Mouse (Mus musculus): ENCODE results near the gene Grsf1. TPM values are rescaled to one million over a fixed set of nuclear protein-coding genes. Genes with fewer than 3 reads are reported as not detected.

The Grsf1 gene
- polyA plus RNA-seq, 1 experiment from 2014 or later: 64.6 TPM

GRCm38 (mm10) chr5:88649250-88650173 lies 26.5 kb downstream of the Grsf1 start:
- no peak for ATAC-seq (ENCODE audit: low read depth)
- Histone ChIP-seq H3K27me3 (replicated peaks; ENCODE audit: control insufficient read depth, insufficient read depth, low read length) (no peaks in the 10 kb centered on the region), H3K27ac (replicated peaks; ENCODE audit: low read depth, low read length) (no peak overlapping the region), H3K4me1 (ENCODE audit: control insufficient read depth, insufficient read depth, low read length) (no peaks in the 10 kb centered on the region), H3K9ac (ENCODE audit: low read depth, low read length) (no peak overlapping the region), H3K4me2 (ENCODE audit: low read depth, low read length) (no peak overlapping the region), H3K36me3 (ENCODE audit: control insufficient read depth, insufficient read depth, low read length) (peaks cover 80% of the 10 kb centered on the region), H3K9me3 (ENCODE audit: control insufficient read depth, low read length) (no peaks in the 10 kb centered on the region), H3K4me3 (ENCODE audit: low read depth, low read length) (no peak overlapping the region)
- DNase-seq (ENCODE audit: low spot score): no peak
- 92% methylated on average over 17 of the region's 17 CpGs for WGBS

GRCm38 (mm10) chr5:88645405-88645804 lies 30.6 kb downstream of the Grsf1 start:
- Histone ChIP-seq H3K9ac (ENCODE audit: low read depth, low read length) (no peak overlapping the region), H3K9me3 (ENCODE audit: control insufficient read depth, low read length) (no peaks in the 10 kb centered on the region), H3K36me3 (ENCODE audit: control insufficient read depth, insufficient read depth, low read length) (peaks cover 81% of the 10 kb centered on the region), H3K27ac (replicated peaks; ENCODE audit: low read depth, low read length) (no peak overlapping the region), H3K4me3 (ENCODE audit: low read depth, low read length) (no peak overlapping the region), H3K27me3 (replicated peaks; ENCODE audit: control insufficient read depth, insufficient read depth, low read length) (no peaks in the 10 kb centered on the region), H3K4me1 (ENCODE audit: control insufficient read depth, insufficient read depth, low read length) (no peaks in the 10 kb centered on the region), H3K4me2 (ENCODE audit: low read depth, low read length) (no peak overlapping the region)
- no peak for DNase-seq (ENCODE audit: low spot score)
- no peak for ATAC-seq (ENCODE audit: low read depth)
- 75% methylated on average over 5 of the region's 5 CpGs for WGBS

GRCm38 (mm10) chr5:88644901-88645300 lies 31.1 kb downstream of the Grsf1 start:
- no peak for DNase-seq (ENCODE audit: low spot score)
- no peak overlapping the region for H3K27ac ChIP-seq (replicated peaks; ENCODE audit: low read depth, low read length)
- WGBS: 78% methylated on average over 2 of the region's 2 CpGs
- ATAC-seq (ENCODE audit: low read depth): no peak
- no peaks in the 10 kb centered on the region for H3K27me3 ChIP-seq (replicated peaks; ENCODE audit: control insufficient read depth, insufficient read depth, low read length)
- peaks cover 78% of the 10 kb centered on the region for H3K36me3 ChIP-seq (ENCODE audit: control insufficient read depth, insufficient read depth, low read length)
- H3K4me1 ChIP-seq (ENCODE audit: control insufficient read depth, insufficient read depth, low read length): no peaks in the 10 kb centered on the region
- H3K4me3 ChIP-seq (ENCODE audit: low read depth, low read length): no peak overlapping the region
- H3K4me2 ChIP-seq (ENCODE audit: low read depth, low read length): no peak overlapping the region
- H3K9me3 ChIP-seq (ENCODE audit: control insufficient read depth, low read length): no peaks in the 10 kb centered on the region
- no peak overlapping the region for H3K9ac ChIP-seq (ENCODE audit: low read depth, low read length)

- WGBS: 86% methylated on average over 9 of the region's 9 CpGs
- Histone ChIP-seq H3K27ac (replicated peaks; ENCODE audit: low read depth, low read length) (no peak overlapping the region), H3K4me1 (ENCODE audit: control insufficient read depth, insufficient read depth, low read length) (no peaks in the 10 kb centered on the region), H3K9me3 (ENCODE audit: control insufficient read depth, low read length) (no peaks in the 10 kb centered on the region), H3K4me3 (ENCODE audit: low read depth, low read length) (no peak overlapping the region), H3K4me2 (ENCODE audit: low read depth, low read length) (no peak overlapping the region), H3K9ac (ENCODE audit: low read depth, low read length) (no peak overlapping the region), H3K36me3 (ENCODE audit: control insufficient read depth, insufficient read depth, low read length) (peaks cover 71% of the 10 kb centered on the region), H3K27me3 (replicated peaks; ENCODE audit: control insufficient read depth, insufficient read depth, low read length) (no peaks in the 10 kb centered on the region)
- ATAC-seq (ENCODE audit: low read depth): no peak
- DNase-seq (ENCODE audit: low spot score): no peak
Observed at GRCm38 (mm10) chr5:88643491-88643890, 32.5 kb downstream of the Grsf1 start.

GRCm38 (mm10) chr5:88642786-88643185 lies 33.2 kb downstream of the Grsf1 start:
- no peaks in the 10 kb centered on the region for H3K4me1 ChIP-seq (ENCODE audit: control insufficient read depth, insufficient read depth, low read length)
- H3K9me3 ChIP-seq (ENCODE audit: control insufficient read depth, low read length): no peaks in the 10 kb centered on the region
- no peak overlapping the region for H3K4me3 ChIP-seq (ENCODE audit: low read depth, low read length)
- WGBS: 84% methylated on average over 9 of the region's 9 CpGs
- H3K4me2 ChIP-seq (ENCODE audit: low read depth, low read length): no peak overlapping the region
- no peak for DNase-seq (ENCODE audit: low spot score)
- no peak overlapping the region for H3K27ac ChIP-seq (replicated peaks; ENCODE audit: low read depth, low read length)
- H3K27me3 ChIP-seq (replicated peaks; ENCODE audit: control insufficient read depth, insufficient read depth, low read length): no peaks in the 10 kb centered on the region
- no peak overlapping the region for H3K9ac ChIP-seq (ENCODE audit: low read depth, low read length)
- H3K36me3 ChIP-seq (ENCODE audit: control insufficient read depth, insufficient read depth, low read length): peaks cover 69% of the 10 kb centered on the region
- no peak for ATAC-seq (ENCODE audit: low read depth)

- no peak for DNase-seq (ENCODE audit: low spot score)
- H3K4me3 ChIP-seq (ENCODE audit: low read depth, low read length): no peak overlapping the region
- no peak for ATAC-seq (ENCODE audit: low read depth)
- H3K27me3 ChIP-seq (replicated peaks; ENCODE audit: control insufficient read depth, insufficient read depth, low read length): no peaks in the 10 kb centered on the region
- no peak overlapping the region for H3K9ac ChIP-seq (ENCODE audit: low read depth, low read length)
- H3K4me2 ChIP-seq (ENCODE audit: low read depth, low read length): no peak overlapping the region
- peaks cover 68% of the 10 kb centered on the region for H3K36me3 ChIP-seq (ENCODE audit: control insufficient read depth, insufficient read depth, low read length)
- no peak overlapping the region for H3K27ac ChIP-seq (replicated peaks; ENCODE audit: low read depth, low read length)
- no peaks in the 10 kb centered on the region for H3K9me3 ChIP-seq (ENCODE audit: control insufficient read depth, low read length)
- 80% methylated on average over 5 of the region's 5 CpGs for WGBS
- H3K4me1 ChIP-seq (ENCODE audit: control insufficient read depth, insufficient read depth, low read length): no peaks in the 10 kb centered on the region
Observed at GRCm38 (mm10) chr5:88634076-88634475, 41.9 kb downstream of the Grsf1 start.

GRCm38 (mm10) chr5:88632463-88632862 lies 43.5 kb downstream of the Grsf1 start:
- WGBS: 70% methylated on average over 9 of the region's 9 CpGs
- Histone ChIP-seq H3K9ac (ENCODE audit: low read depth, low read length) (no peak overlapping the region), H3K27ac (replicated peaks; ENCODE audit: low read depth, low read length) (no peak overlapping the region), H3K9me3 (ENCODE audit: control insufficient read depth, low read length) (no peaks in the 10 kb centered on the region), H3K4me2 (ENCODE audit: low read depth, low read length) (no peak overlapping the region), H3K27me3 (replicated peaks; ENCODE audit: control insufficient read depth, insufficient read depth, low read length) (no peaks in the 10 kb centered on the region), H3K4me3 (ENCODE audit: low read depth, low read length) (no peak overlapping the region), H3K36me3 (ENCODE audit: control insufficient read depth, insufficient read depth, low read length) (peaks cover 74% of the 10 kb centered on the region), H3K4me1 (ENCODE audit: control insufficient read depth, insufficient read depth, low read length) (no peaks in the 10 kb centered on the region)
- no peak for ATAC-seq (ENCODE audit: low read depth)
- no peak for DNase-seq (ENCODE audit: low spot score)

- Histone ChIP-seq H3K9me3 (ENCODE audit: control insufficient read depth, low read length) (no peaks in the 10 kb centered on the region), H3K27me3 (replicated peaks; ENCODE audit: control insufficient read depth, insufficient read depth, low read length) (no peaks in the 10 kb centered on the region), H3K27ac (replicated peaks; ENCODE audit: low read depth, low read length) (no peak overlapping the region), H3K9ac (ENCODE audit: low read depth, low read length) (no peak overlapping the region), H3K4me2 (ENCODE audit: low read depth, low read length) (no peak overlapping the region), H3K4me3 (ENCODE audit: low read depth, low read length) (no peak overlapping the region), H3K36me3 (ENCODE audit: control insufficient read depth, insufficient read depth, low read length) (peaks cover 70% of the 10 kb centered on the region; the same call in 1 of the 2 replicates), H3K4me1 (ENCODE audit: control insufficient read depth, insufficient read depth, low read length) (no peaks in the 10 kb centered on the region)
- ATAC-seq (ENCODE audit: low read depth) (no peak), DNase-seq (ENCODE audit: low spot score) (no peak)
- WGBS: 89% methylated on average over 5 of the region's 5 CpGs
Observed at GRCm38 (mm10) chr5:88631545-88631944, 44.4 kb downstream of the Grsf1 start.

- Histone ChIP-seq H3K36me3 (ENCODE audit: control insufficient read depth, insufficient read depth, low read length) (peaks cover 70% of the 10 kb centered on the region; the same call in 1 of the 2 replicates), H3K27me3 (replicated peaks; ENCODE audit: control insufficient read depth, insufficient read depth, low read length) (no peaks in the 10 kb centered on the region), H3K27ac (replicated peaks; ENCODE audit: low read depth, low read length) (no peak overlapping the region), H3K9me3 (ENCODE audit: control insufficient read depth, low read length) (no peaks in the 10 kb centered on the region), H3K4me1 (ENCODE audit: control insufficient read depth, insufficient read depth, low read length) (no peaks in the 10 kb centered on the region), H3K4me2 (ENCODE audit: low read depth, low read length) (no peak overlapping the region), H3K9ac (ENCODE audit: low read depth, low read length) (no peak overlapping the region), H3K4me3 (ENCODE audit: low read depth, low read length) (no peak overlapping the region)
- ATAC-seq (ENCODE audit: low read depth): no peak
- WGBS: 67% methylated on average over 3 of the region's 3 CpGs
- no peak for DNase-seq (ENCODE audit: low spot score)
Observed at GRCm38 (mm10) chr5:88630883-88631282, 45.1 kb downstream of the Grsf1 start.

All from embryonic facial prominence, embryonic 14.5 days (tissue).